Mouse (Mus musculus): ENCODE data around the gene Btnl1. TPM values are rescaled to one million over a fixed set of nuclear protein-coding genes. Genes with fewer than 3 reads are reported as not detected.

Btnl1 gene
- polyA plus RNA-seq, 1 experiment from 2014 or later, result not detected

DNA sequence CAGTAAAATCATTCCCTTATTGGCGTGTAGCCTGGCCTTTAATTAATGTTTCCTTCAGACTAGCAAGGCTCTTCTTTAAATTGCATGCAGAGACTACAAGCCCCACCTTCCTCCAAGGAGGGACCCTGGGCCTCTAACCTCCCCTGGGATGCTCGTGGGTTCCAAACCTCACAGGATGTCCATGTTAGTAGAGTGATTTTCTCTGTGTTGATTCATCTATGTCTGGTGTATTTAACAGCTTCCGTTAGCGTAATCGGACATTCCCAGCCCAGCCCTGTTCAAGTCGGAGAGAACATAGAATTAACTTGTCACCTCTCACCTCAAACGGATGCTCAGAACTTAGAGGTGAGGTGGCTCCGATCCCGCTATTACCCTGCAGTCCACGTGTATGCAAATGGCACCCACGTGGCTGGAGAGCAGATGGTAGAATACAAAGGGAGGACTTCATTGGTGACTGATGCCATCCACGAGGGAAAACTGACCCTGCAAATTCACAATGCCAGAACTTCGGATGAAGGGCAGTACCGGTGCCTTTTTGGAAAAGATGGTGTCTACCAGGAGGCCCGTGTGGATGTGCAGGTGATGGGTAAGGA is 13.9 kb upstream of the Btnl1 start:
- no peak overlapping the region for H3K4me3 ChIP-seq (replicated peaks)
- no peak overlapping the region for H3K9ac ChIP-seq
- H3K27me3 ChIP-seq, result no peaks in the 10 kb centered on the region
- H3K9me3 ChIP-seq (replicated peaks), result no peaks in the 10 kb centered on the region
- H3K4me2 ChIP-seq (replicated peaks), result no peak overlapping the region
- no peak for ATAC-seq (ENCODE audit: insufficient number of reproducible peaks, low FRiP score, low TSS enrichment, low read depth)
- no peak overlapping the region for H3K27ac ChIP-seq (replicated peaks)
- WGBS, result 83% methylated on average over 15 of the region's 15 CpGs
- H3K36me3 ChIP-seq, result no peaks in the 10 kb centered on the region
- no peaks in the 10 kb centered on the region for H3K4me1 ChIP-seq

DNA sequence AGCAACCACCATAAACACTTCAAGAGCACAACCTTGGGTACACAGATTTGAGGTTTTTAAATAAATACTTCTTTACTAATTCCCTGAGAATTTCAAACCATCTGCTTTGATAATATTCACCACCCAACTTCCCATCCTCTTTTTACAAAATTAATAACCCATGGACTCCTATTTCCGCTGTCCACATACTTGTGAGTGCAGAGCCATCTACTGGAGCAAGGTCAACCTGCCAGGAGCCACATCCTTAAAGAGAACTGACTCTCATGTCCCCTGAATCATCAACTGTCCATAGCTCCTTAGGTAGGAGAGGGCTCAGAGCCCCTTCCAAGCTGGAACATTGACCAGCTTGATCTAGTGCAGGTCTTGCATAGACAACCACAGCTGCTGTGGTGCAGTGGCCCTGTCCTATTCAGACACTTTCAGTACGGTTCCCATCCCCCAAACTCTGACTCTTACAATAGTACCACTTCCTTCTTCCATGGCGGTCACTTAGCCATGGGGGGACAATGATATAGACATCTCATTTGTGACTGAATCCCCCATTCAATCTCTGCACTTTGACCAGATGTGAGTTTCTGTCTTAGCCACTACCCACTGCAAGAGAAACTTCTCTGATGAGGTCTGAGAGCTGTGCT is 13.1 kb upstream of the Btnl1 start:
- no peaks in the 10 kb centered on the region for H3K27me3 ChIP-seq
- H3K27ac ChIP-seq (replicated peaks), result no peak overlapping the region
- no peaks in the 10 kb centered on the region for H3K9me3 ChIP-seq (replicated peaks)
- ATAC-seq (ENCODE audit: insufficient number of reproducible peaks, low FRiP score, low TSS enrichment, low read depth), result no peak
- no peaks in the 10 kb centered on the region for H3K4me1 ChIP-seq
- no peak overlapping the region for H3K4me3 ChIP-seq (replicated peaks)
- no peaks in the 10 kb centered on the region for H3K36me3 ChIP-seq
- 78% methylated on average over 3 of the region's 3 CpGs for WGBS
- H3K4me2 ChIP-seq (replicated peaks), result no peak overlapping the region
- H3K9ac ChIP-seq, result no peak overlapping the region

DNA sequence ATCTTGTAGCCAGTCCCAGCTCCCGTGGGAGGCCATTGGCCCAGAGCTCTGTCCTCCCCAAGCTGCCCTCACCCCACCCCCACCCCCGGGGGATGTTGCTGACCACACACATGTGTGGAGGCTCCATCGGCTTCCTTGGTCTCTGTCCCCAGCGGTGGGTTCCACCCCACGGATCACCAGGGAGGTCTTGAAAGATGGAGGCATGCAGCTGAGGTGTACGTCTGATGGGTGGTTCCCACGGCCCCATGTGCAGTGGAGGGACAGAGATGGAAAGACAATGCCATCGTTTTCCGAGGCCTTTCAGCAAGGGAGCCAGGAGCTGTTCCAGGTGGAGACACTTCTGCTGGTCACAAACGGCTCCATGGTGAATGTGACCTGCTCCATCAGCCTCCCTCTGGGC is 11.9 kb upstream of the Btnl1 start:
- Histone ChIP-seq H3K4me1 (no peaks in the 10 kb centered on the region), H3K4me2 (replicated peaks) (no peak overlapping the region), H3K9me3 (replicated peaks) (no peaks in the 10 kb centered on the region), H3K27me3 (no peaks in the 10 kb centered on the region), H3K27ac (replicated peaks) (no peak overlapping the region), H3K4me3 (replicated peaks) (no peak overlapping the region), H3K9ac (no peak overlapping the region), H3K36me3 (no peaks in the 10 kb centered on the region)
- ATAC-seq (ENCODE audit: insufficient number of reproducible peaks, low FRiP score, low TSS enrichment, low read depth), result no peak
- 66% methylated on average over 10 of the region's 10 CpGs for WGBS

DNA sequence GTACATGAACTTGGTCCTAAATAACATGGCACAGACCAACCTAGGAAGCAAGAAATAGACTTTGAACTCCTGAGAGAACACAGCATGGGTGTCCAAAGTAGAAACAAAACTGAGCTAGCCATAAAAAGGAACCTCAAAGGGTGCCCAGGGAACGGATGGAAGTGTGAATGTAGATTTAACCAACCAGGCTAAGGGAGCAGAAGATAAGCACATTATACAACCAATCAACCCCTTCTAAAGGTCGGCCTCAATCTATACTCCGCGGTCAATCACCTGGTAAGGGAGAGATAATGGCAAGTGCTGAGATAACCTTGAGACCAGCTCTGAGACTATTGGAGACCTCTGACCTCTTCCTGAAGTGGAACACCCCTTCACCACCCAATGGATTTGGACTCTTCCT is 6.4 kb upstream of the Btnl1 start:
- no peak for ATAC-seq (ENCODE audit: insufficient number of reproducible peaks, low FRiP score, low TSS enrichment, low read depth)

DNA sequence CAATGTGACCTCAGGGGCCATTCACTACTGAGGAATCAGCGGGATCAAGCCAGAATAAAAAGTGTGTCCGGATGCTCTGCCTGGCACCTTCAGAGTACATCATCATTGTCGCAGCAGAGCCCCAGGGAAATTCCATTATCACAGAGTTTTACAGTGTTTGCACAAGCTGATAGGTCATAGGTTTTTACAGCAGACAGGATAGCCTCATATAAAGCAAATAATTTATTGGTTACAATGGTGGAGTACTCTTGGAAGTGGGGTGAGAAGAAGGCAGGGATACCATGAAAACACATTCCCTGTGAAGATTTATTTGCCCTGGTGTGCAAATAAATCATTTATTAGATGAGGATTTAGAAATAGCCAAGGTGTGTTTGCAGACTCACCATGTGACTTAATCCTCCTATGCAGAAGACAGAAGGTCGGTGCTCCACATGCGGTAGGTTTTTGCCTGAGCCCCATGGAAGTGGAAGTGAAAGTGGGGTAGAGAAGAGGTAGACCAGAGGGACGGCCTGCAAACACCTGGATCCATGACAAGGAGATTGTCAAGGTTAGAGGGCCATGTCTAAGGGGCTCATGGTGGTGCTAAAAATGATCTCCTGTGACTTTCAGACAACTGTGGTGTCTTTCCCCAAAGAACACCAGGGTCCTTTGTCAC is 3.8 kb upstream of the Btnl1 start:
- Histone ChIP-seq H3K4me2 (replicated peaks) (no peak overlapping the region), H3K4me3 (replicated peaks) (no peak overlapping the region), H3K4me1 (no peaks in the 10 kb centered on the region), H3K9ac (no peak overlapping the region), H3K9me3 (replicated peaks) (no peaks in the 10 kb centered on the region), H3K27ac (replicated peaks) (no peak overlapping the region), H3K27me3 (no peaks in the 10 kb centered on the region), H3K36me3 (no peaks in the 10 kb centered on the region)
- WGBS, result 72% methylated on average over 6 of the region's 6 CpGs
- no peak for ATAC-seq (ENCODE audit: insufficient number of reproducible peaks, low FRiP score, low TSS enrichment, low read depth)

More for the DNA sequence above, 6.4 kb upstream of the Btnl1 start:
- no peak overlapping the region for H3K9ac ChIP-seq
- no peak overlapping the region for H3K4me2 ChIP-seq (replicated peaks)
- H3K4me3 ChIP-seq (replicated peaks), result no peak overlapping the region
- H3K27me3 ChIP-seq, result no peaks in the 10 kb centered on the region
- H3K27ac ChIP-seq (replicated peaks), result no peak overlapping the region
- no peaks in the 10 kb centered on the region for H3K4me1 ChIP-seq
- WGBS, result 82% methylated on average over 4 of the region's 4 CpGs
- H3K9me3 ChIP-seq (replicated peaks), result no peaks in the 10 kb centered on the region
- H3K36me3 ChIP-seq, result no peaks in the 10 kb centered on the region

DNA sequence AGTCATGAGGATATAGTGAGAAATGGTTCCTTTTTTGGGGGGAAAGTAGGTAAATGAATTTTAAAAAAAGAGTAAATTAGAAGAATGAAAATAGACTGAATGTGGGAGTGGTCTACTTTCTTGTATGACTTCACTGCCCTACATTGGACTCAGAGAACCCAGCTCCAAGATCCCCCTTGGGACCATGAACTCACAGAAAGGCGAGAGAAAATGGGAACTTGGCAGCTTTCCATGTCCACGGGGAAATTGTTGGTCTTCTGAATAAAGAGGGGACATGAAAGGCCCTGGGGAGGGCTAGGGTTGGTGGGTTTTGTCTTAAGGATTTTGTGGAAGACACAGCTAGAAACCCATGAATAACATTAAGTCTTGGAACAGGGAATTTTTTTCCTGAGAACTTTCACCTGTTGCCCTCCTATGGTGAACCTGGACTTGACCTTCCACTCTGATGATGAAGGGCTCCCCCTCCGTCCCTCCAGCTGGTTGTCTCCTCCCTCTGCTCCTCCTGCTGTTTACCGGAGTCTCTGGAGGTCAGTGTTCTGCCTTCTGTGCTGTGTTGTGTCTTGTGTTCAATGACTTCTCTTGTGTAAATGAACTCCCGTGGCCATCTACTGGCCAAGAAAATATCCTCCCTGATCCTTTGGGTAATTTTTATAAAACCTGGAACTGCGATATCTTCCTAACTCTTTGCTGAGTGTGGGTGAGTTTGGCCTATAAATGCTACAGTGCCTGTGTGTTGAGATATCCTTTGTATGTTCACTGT is 698 bp downstream of the Btnl1 start:
- H3K9ac ChIP-seq, result no peak overlapping the region
- no peak overlapping the region for H3K27ac ChIP-seq (replicated peaks)
- H3K9me3 ChIP-seq (replicated peaks), result no peaks in the 10 kb centered on the region
- no peak for ATAC-seq (ENCODE audit: insufficient number of reproducible peaks, low FRiP score, low TSS enrichment, low read depth)
- no peak overlapping the region for H3K4me2 ChIP-seq (replicated peaks)
- H3K4me3 ChIP-seq (replicated peaks), result no peak overlapping the region
- no peaks in the 10 kb centered on the region for H3K36me3 ChIP-seq
- WGBS, result 55% methylated on average over 6 of the region's 6 CpGs
- H3K27me3 ChIP-seq, result no peaks in the 10 kb centered on the region
- H3K4me1 ChIP-seq, result no peaks in the 10 kb centered on the region

DNA sequence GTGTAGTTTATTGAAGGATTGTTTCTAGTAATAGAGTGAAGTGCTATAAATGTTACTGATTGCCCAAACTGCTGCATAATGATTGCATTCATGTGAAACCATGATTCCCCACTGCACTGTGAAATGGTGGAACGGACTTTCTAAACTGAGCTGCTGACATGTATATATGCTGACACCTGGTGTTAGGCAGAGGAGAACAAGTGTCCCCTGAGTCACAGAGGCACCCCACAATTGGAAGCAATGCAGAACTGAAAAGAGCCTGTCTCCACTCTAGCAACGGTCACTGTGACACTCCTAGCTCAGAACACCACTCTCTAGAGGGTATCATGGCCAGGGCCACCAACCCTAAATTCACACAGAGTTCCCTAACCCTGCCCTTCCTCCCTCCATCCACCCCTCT is 1.8 kb downstream of the Btnl1 start:
- no peaks in the 10 kb centered on the region for H3K9me3 ChIP-seq (replicated peaks)
- H3K4me1 ChIP-seq, result no peaks in the 10 kb centered on the region
- 81% methylated on average over 2 of the region's 2 CpGs for WGBS
- no peak overlapping the region for H3K4me2 ChIP-seq (replicated peaks)
- no peak overlapping the region for H3K4me3 ChIP-seq (replicated peaks)
- H3K27ac ChIP-seq (replicated peaks), result no peak overlapping the region
- no peak overlapping the region for H3K9ac ChIP-seq
- no peak for ATAC-seq (ENCODE audit: insufficient number of reproducible peaks, low FRiP score, low TSS enrichment, low read depth)
- H3K36me3 ChIP-seq, result no peaks in the 10 kb centered on the region
- no peaks in the 10 kb centered on the region for H3K27me3 ChIP-seq

DNA sequence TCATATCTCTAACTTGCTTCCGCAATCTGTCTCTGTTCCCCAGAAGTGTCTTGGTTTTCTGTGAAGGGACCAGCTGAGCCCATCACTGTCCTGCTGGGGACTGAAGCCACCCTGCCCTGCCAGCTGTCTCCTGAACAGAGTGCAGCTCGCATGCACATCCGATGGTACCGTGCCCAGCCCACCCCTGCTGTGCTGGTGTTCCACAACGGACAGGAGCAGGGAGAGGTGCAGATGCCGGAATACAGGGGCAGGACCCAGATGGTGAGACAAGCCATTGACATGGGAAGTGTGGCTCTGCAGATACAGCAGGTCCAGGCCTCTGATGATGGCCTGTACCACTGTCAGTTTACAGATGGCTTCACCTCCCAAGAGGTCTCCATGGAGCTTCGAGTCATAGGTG is 2.5 kb downstream of the Btnl1 start:
- H3K4me3 ChIP-seq (replicated peaks), result no peak overlapping the region
- H3K4me1 ChIP-seq, result no peaks in the 10 kb centered on the region
- 78% methylated on average over 7 of the region's 7 CpGs for WGBS
- H3K9me3 ChIP-seq (replicated peaks), result no peaks in the 10 kb centered on the region
- ATAC-seq (ENCODE audit: insufficient number of reproducible peaks, low FRiP score, low TSS enrichment, low read depth), result no peak
- no peaks in the 10 kb centered on the region for H3K36me3 ChIP-seq
- no peak overlapping the region for H3K4me2 ChIP-seq (replicated peaks)
- no peaks in the 10 kb centered on the region for H3K27me3 ChIP-seq
- H3K27ac ChIP-seq (replicated peaks), result no peak overlapping the region
- H3K9ac ChIP-seq, result no peak overlapping the region

DNA sequence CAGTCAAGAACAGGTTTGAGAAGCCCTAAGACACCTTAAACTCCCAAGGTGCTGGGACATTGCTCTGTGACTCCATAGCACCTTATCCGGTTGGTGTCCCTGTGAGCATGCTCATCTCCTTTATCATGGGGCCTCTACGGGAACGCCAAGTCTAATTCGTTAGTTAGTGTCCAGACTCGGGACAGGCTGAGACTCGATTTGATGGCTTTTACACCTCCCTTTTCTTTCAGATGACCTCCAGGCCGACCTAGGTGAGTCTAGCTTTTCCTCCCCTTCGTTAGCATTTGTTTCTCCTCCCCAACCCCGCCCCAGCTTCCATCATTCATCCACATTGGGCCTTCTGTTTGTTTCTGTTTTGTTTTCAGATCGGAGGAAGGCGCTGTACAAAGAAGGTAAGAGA is 4.9 kb downstream of the Btnl1 start:
- H3K4me3 ChIP-seq (replicated peaks), result no peak overlapping the region
- no peak overlapping the region for H3K4me2 ChIP-seq (replicated peaks)
- H3K9me3 ChIP-seq (replicated peaks), result no peaks in the 10 kb centered on the region
- H3K4me1 ChIP-seq, result no peaks in the 10 kb centered on the region
- WGBS, result 75% methylated on average over 11 of the region's 11 CpGs
- H3K36me3 ChIP-seq, result no peaks in the 10 kb centered on the region
- no peak overlapping the region for H3K27ac ChIP-seq (replicated peaks)
- no peak for ATAC-seq (ENCODE audit: insufficient number of reproducible peaks, low FRiP score, low TSS enrichment, low read depth)
- no peaks in the 10 kb centered on the region for H3K27me3 ChIP-seq
- H3K9ac ChIP-seq, result no peak overlapping the region

DNA sequence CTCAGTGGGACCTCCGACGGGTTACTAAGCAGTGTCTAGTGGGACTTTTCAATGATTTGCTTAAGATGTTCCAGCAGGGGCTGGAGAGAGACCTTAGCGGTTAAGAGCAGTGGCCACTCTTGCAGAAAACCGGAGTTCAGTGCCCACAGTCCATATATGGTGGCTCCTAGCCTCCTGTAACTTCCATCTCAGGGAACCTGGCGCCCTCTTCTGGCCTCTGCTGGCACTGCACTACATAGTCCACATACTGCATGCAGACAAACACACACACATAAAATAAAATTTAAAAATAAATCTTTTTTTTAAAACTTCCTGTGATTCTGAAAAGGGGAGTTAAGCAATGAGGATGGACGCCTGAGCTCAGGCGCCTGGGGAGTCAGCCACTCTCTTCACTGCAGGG is 6.3 kb downstream of the Btnl1 start:
- Histone ChIP-seq H3K4me3 (replicated peaks) (no peak overlapping the region), H3K4me2 (replicated peaks) (no peak overlapping the region), H3K9me3 (replicated peaks) (no peaks in the 10 kb centered on the region), H3K4me1 (no peaks in the 10 kb centered on the region), H3K36me3 (no peaks in the 10 kb centered on the region), H3K9ac (no peak overlapping the region), H3K27ac (replicated peaks) (no peak overlapping the region), H3K27me3 (no peaks in the 10 kb centered on the region)
- no peak for ATAC-seq (ENCODE audit: insufficient number of reproducible peaks, low FRiP score, low TSS enrichment, low read depth)
- WGBS, result 76% methylated on average over 7 of the region's 7 CpGs

DNA sequence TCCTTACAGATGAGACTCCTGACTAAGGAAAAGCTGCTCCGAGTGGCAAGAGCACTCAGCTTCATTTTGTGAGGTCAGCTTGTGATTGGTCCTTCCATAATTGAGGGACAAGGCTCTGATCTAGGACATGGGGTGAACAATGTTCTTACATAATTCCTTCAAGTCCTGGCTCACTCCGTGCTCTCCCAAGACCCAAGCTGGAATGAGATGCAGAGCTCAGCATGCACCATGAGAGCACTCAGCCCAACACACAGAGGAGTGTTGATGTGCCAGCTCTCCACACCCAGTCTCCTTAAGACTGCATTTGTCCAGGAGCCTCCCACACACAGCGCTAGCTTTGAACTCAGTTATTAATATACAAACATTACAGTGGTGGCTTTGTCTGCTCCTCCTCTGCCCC is 7.8 kb downstream of the Btnl1 start:
- no peaks in the 10 kb centered on the region for H3K36me3 ChIP-seq
- no peak overlapping the region for H3K27ac ChIP-seq (replicated peaks)
- no peak overlapping the region for H3K9ac ChIP-seq
- H3K4me3 ChIP-seq (replicated peaks), result no peak overlapping the region
- ATAC-seq (ENCODE audit: insufficient number of reproducible peaks, low FRiP score, low TSS enrichment, low read depth), result no peak; the same call in 1 of the 2 replicates
- H3K27me3 ChIP-seq, result no peaks in the 10 kb centered on the region
- no peaks in the 10 kb centered on the region for H3K4me1 ChIP-seq
- no peak overlapping the region for H3K4me2 ChIP-seq (replicated peaks)
- 53% methylated on average over 3 of the region's 3 CpGs for WGBS
- H3K9me3 ChIP-seq (replicated peaks), result no peaks in the 10 kb centered on the region

All from embryonic facial prominence, embryonic 15.5 days (tissue).